8 mouse cellular contexts compared by ENCODE assay signal in the genomic region with DNA sequence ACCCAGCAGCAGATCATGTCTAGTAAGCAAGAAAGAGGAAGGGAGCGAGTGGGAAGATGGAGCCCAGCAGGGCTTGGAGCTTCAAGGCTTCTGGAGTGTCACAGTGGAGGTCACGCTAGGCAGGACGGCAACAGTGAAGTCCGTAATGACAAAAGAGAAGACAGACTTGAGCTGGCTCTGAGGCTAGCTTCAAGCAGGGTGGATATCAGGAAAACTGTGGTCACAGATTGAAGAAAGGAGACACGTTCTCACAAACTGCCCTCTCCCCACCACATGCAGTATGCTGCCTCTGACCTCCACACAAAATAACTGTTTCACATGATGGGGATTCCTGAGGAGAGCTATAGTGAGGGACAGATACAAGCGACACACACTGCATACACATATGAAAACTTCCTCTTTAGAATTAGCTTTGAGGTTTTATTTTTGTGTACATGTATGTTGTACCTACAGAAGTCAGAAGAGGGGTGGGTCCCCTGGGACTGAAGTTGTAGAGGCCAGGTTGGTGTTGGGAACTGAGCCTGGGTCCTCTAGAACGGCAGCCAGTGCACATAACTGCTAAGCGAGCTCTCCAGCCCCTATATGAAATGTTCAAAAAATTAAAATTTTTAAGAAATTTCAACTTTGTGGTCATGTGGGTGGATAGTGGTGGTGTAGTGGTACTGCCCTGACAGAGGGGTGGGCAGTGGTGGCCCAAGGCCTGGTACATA. TPM values are rescaled to one million over a fixed set of nuclear protein-coding genes. Genes with fewer than 3 reads are reported as not detected.
DNase-seq lines count a peak whose midpoint lies in the region; ATAC-seq and TF ChIP-seq lines count a peak whose summit lies in the region.

No protein-coding gene starts in this region.

- no peak overlapping the region for H3K27ac ChIP-seq in heart, embryonic 11.5 days (ENCODE audit: low read depth, low read length)
- no peak overlapping the region for H3K27ac ChIP-seq in lung, embryonic 15.5 days
- H3K27ac ChIP-seq in hindbrain, embryonic 13.5 days = no peak overlapping the region

- no peak for TF ChIP-seq POLR2A in lung, adult 2 months (IDR thresholded peaks at IDR 0.05; ENCODE audit: borderline replicate concordance, extremely low read depth, low read depth, low read length)

- DNase-seq in heart, postnatal 25 days (ENCODE audit: low spot score) = no peak
- no peak for DNase-seq in lung, adult 2 months
- peak; percentile 13 for DNase-seq in naive thymus-derived CD4-positive, alpha-beta T cell, adult 2 months (ENCODE audit: low read depth)
- DNase-seq in cerebellum, postnatal 25 days = no peak
- no peak for DNase-seq in retina, embryonic 14.5 days (ENCODE audit: low spot score)

- 83% methylated on average over 8 of the region's 8 CpGs for WGBS in heart, embryonic 11.5 days (ENCODE audit: insufficient replicate concordance)
- 78% methylated on average over 8 of the region's 8 CpGs for WGBS in lung, embryonic 15.5 days
- 69% methylated on average over 8 of the region's 8 CpGs for WGBS in lung, adult 2 months
- 75% methylated on average over 8 of the region's 8 CpGs for WGBS in hindbrain, embryonic 13.5 days

- intact Hi-C loops in heart, postnatal 25 days (cut with DNase I) = loop anchor here (5.0 kb wide), 2 partner anchors 115 to 425 kb away; no protein-coding TSS in a partner anchor

- H3K4me3 ChIP-seq in heart, embryonic 11.5 days (ENCODE audit: low read depth, low read length) = no peak overlapping the region
- H3K4me3 ChIP-seq in lung, embryonic 15.5 days = no peak overlapping the region
- no peak overlapping the region for H3K4me3 ChIP-seq in lung, adult 2 months (replicated peaks; ENCODE audit: extremely low read depth, low read depth, low read length)
- no peak overlapping the region for H3K4me3 ChIP-seq in hindbrain, embryonic 13.5 days

- no peaks in the 10 kb centered on the region for H3K27me3 ChIP-seq in heart, embryonic 11.5 days (ENCODE audit: control insufficient read depth, insufficient read depth, low read length)
- H3K27me3 ChIP-seq in lung, embryonic 15.5 days = no peaks in the 10 kb centered on the region
- H3K27me3 ChIP-seq in hindbrain, embryonic 13.5 days = no peaks in the 10 kb centered on the region

- ATAC-seq in heart, embryonic 11.5 days (replicated peaks; ENCODE audit: insufficient number of reproducible peaks, low FRiP score, low TSS enrichment) = no peak
- ATAC-seq in lung, embryonic 15.5 days (ENCODE audit: borderline replicate concordance, extremely low read depth, low FRiP score, low TSS enrichment) = no peak
- no peak for ATAC-seq in hindbrain, embryonic 13.5 days (ENCODE audit: low FRiP score)

- TF ChIP-seq CTCF in lung, adult 2 months (IDR thresholded peaks at IDR 0.05; ENCODE audit: insufficient read depth, low read length) = no peak

- H3K4me2 ChIP-seq in heart, embryonic 11.5 days = peak overlapping the region; percentile 98
- peak overlapping the region; percentile 93 for H3K4me2 ChIP-seq in lung, embryonic 15.5 days
- peak overlapping the region; percentile 13; the same call in 1 of the 2 replicates for H3K4me2 ChIP-seq in hindbrain, embryonic 13.5 days

- no peaks in the 10 kb centered on the region for H3K9me3 ChIP-seq in heart, embryonic 11.5 days (replicated peaks; ENCODE audit: control insufficient read depth, low read length)
- no peaks in the 10 kb centered on the region for H3K9me3 ChIP-seq in lung, embryonic 15.5 days
- no peaks in the 10 kb centered on the region for H3K9me3 ChIP-seq in hindbrain, embryonic 13.5 days

- peaks cover 5% of the 10 kb centered on the region; the same call in 1 of the 2 replicates for H3K36me3 ChIP-seq in heart, embryonic 11.5 days (ENCODE audit: control insufficient read depth, insufficient read depth, low read length)
- no peaks in the 10 kb centered on the region for H3K36me3 ChIP-seq in lung, embryonic 15.5 days
- H3K36me3 ChIP-seq in hindbrain, embryonic 13.5 days = peaks cover 11% of the 10 kb centered on the region

- peaks cover 40% of the 10 kb centered on the region for H3K4me1 ChIP-seq in heart, embryonic 11.5 days (ENCODE audit: control insufficient read depth, insufficient read depth, low read length)
- H3K4me1 ChIP-seq in lung, embryonic 15.5 days = peaks cover 33% of the 10 kb centered on the region
- H3K4me1 ChIP-seq in lung, adult 2 months (ENCODE audit: control insufficient read depth, insufficient read depth, low read length) = peaks cover 32% of the 10 kb centered on the region
- H3K4me1 ChIP-seq in hindbrain, embryonic 13.5 days (replicated peaks) = peaks cover 49% of the 10 kb centered on the region

- H3K9ac ChIP-seq in heart, embryonic 11.5 days (ENCODE audit: low read depth, low read length) = no peak overlapping the region
- H3K9ac ChIP-seq in lung, embryonic 15.5 days = no peak overlapping the region
- peak overlapping the region; percentile 46; the same call in 1 of the 2 replicates for H3K9ac ChIP-seq in hindbrain, embryonic 13.5 days

RNA-seq across cellular contexts. Expression of gene Cep68, which starts 1.9 kb away (rescaled TPM):
- polyA plus RNA-seq in heart, embryonic 11.5 days (2014; fragmentation: Nextera tagmentation; extraction: Ambion mirVana) = 32.0 and 32.8 TPM in 2 replicates
- 10 to 100 TPM; 44.9 to 52.1 TPM for total RNA-seq in heart, postnatal 25 days (2021)
- 34.8 and 37.6 TPM in 2 replicates for polyA plus RNA-seq in lung, embryonic 15.5 days (2015; fragmentation: Nextera tagmentation; extraction: Ambion mirVana)
- 19.5 and 21.0 TPM in 2 replicates for polyA plus RNA-seq in lung, adult 2 months (2012; rRNA removed)
- 25.8 and 26.2 TPM in 2 replicates for polyA plus RNA-seq in hindbrain, embryonic 13.5 days (2015; fragmentation: Nextera tagmentation; extraction: Ambion mirVana)

RNA-seq across cellular contexts. Expression of gene Rab1a, which starts 46.1 kb away (rescaled TPM):
- 197 and 209 TPM in 2 replicates for polyA plus RNA-seq in heart, embryonic 11.5 days (2014; fragmentation: Nextera tagmentation; extraction: Ambion mirVana)
- total RNA-seq in heart, postnatal 25 days (2021) = 100 to 1,000 TPM; 118 to 135 TPM
- 274 and 283 TPM in 2 replicates for polyA plus RNA-seq in lung, embryonic 15.5 days (2015; fragmentation: Nextera tagmentation; extraction: Ambion mirVana)
- polyA plus RNA-seq in lung, adult 2 months (2012; rRNA removed) = 49.9 and 69.8 TPM in 2 replicates
- polyA plus RNA-seq in hindbrain, embryonic 13.5 days (2015; fragmentation: Nextera tagmentation; extraction: Ambion mirVana) = 307 and 313 TPM in 2 replicates

Comparison
In these comparisons a context has a peak if more than half of its experiments do, and no peak if none do; other contexts are left out.
1. H3K4me2 ChIP-seq: peak in every context shown above with its lines; median percentile 98 in heart, embryonic 11.5 days; 93 in lung, embryonic 15.5 days; 13 in hindbrain, embryonic 13.5 days.